Mouse (Mus musculus): ENCODE measurements around the gene Rnaset2b. TPM values are rescaled to one million over a fixed set of nuclear protein-coding genes. Genes with fewer than 3 reads are reported as not detected.
"Not testable (repeated sequence)": the region's sequence is repeated elsewhere in the genome, so short reads cannot be mapped to it uniquely, and the experiment has no call there.

The Rnaset2b gene
- polyA plus RNA-seq, 1 experiment from 2014 or later: 237 TPM

GRCm38 (mm10) chr17:7001790-7002585 lies 31.6 kb downstream of the Rnaset2b start:
- not testable (repeated sequence) for H3K4me1 ChIP-seq (ENCODE audit: control insufficient read depth, insufficient read depth, low read length); H3K9ac ChIP-seq (ENCODE audit: low read depth, low read length); H3K27me3 ChIP-seq (ENCODE audit: control insufficient read depth, insufficient read depth, low read length); H3K4me2 ChIP-seq; H3K36me3 ChIP-seq (ENCODE audit: control insufficient read depth, insufficient read depth, low read length); H3K27ac ChIP-seq (ENCODE audit: low read depth, low read length); H3K9me3 ChIP-seq (replicated peaks; ENCODE audit: control insufficient read depth, low read length); H3K4me3 ChIP-seq (ENCODE audit: low read depth, low read length); ATAC-seq (replicated peaks; ENCODE audit: insufficient number of reproducible peaks, low FRiP score, low TSS enrichment)
- WGBS (ENCODE audit: insufficient replicate concordance): 72% methylated on average over 7 of the region's 12 CpGs

- ATAC-seq (replicated peaks; ENCODE audit: insufficient number of reproducible peaks, low FRiP score, low TSS enrichment): peak; percentile 55; the same call in 1 of the 2 replicates
Observed at GRCm38 (mm10) chr17:7003392-7003791, 33.0 kb downstream of the Rnaset2b start.

GRCm38 (mm10) chr17:7005646-7006045 lies 35.2 kb downstream of the Rnaset2b start:
- H3K27me3 ChIP-seq (ENCODE audit: control insufficient read depth, insufficient read depth, low read length); H3K4me2 ChIP-seq; H3K9ac ChIP-seq (ENCODE audit: low read depth, low read length); ATAC-seq (replicated peaks; ENCODE audit: insufficient number of reproducible peaks, low FRiP score, low TSS enrichment); H3K4me3 ChIP-seq (ENCODE audit: low read depth, low read length); H3K4me1 ChIP-seq (ENCODE audit: control insufficient read depth, insufficient read depth, low read length); H3K27ac ChIP-seq (ENCODE audit: low read depth, low read length); H3K36me3 ChIP-seq (ENCODE audit: control insufficient read depth, insufficient read depth, low read length); H3K9me3 ChIP-seq (replicated peaks; ENCODE audit: control insufficient read depth, low read length): not testable (repeated sequence)
- WGBS (ENCODE audit: insufficient replicate concordance): 21% methylated on average over 3 of the region's 4 CpGs

More at GRCm38 (mm10) chr17:7003392-7003791, 33.0 kb downstream of the Rnaset2b start:
- H3K4me1 ChIP-seq (ENCODE audit: control insufficient read depth, insufficient read depth, low read length); H3K4me3 ChIP-seq (ENCODE audit: low read depth, low read length); H3K9me3 ChIP-seq (replicated peaks; ENCODE audit: control insufficient read depth, low read length); H3K27me3 ChIP-seq (ENCODE audit: control insufficient read depth, insufficient read depth, low read length); H3K27ac ChIP-seq (ENCODE audit: low read depth, low read length); H3K36me3 ChIP-seq (ENCODE audit: control insufficient read depth, insufficient read depth, low read length); H3K4me2 ChIP-seq; H3K9ac ChIP-seq (ENCODE audit: low read depth, low read length): not testable (repeated sequence)
- WGBS (ENCODE audit: insufficient replicate concordance): no CpG with 5 or more reads among the region's 3 CpGs

- not testable (repeated sequence) for H3K4me1 ChIP-seq (ENCODE audit: control insufficient read depth, insufficient read depth, low read length); ATAC-seq (replicated peaks; ENCODE audit: insufficient number of reproducible peaks, low FRiP score, low TSS enrichment); H3K4me2 ChIP-seq; H3K9ac ChIP-seq (ENCODE audit: low read depth, low read length); H3K9me3 ChIP-seq (replicated peaks; ENCODE audit: control insufficient read depth, low read length); H3K4me3 ChIP-seq (ENCODE audit: low read depth, low read length); H3K36me3 ChIP-seq (ENCODE audit: control insufficient read depth, insufficient read depth, low read length); H3K27ac ChIP-seq (ENCODE audit: low read depth, low read length); H3K27me3 ChIP-seq (ENCODE audit: control insufficient read depth, insufficient read depth, low read length)
Observed at GRCm38 (mm10) chr17:7008885-7009284, 38.5 kb downstream of the Rnaset2b start.

GRCm38 (mm10) chr17:7009440-7009839 lies 39.0 kb downstream of the Rnaset2b start:
- not testable (repeated sequence) for H3K4me3 ChIP-seq (ENCODE audit: low read depth, low read length); H3K27me3 ChIP-seq (ENCODE audit: control insufficient read depth, insufficient read depth, low read length); H3K36me3 ChIP-seq (ENCODE audit: control insufficient read depth, insufficient read depth, low read length); ATAC-seq (replicated peaks; ENCODE audit: insufficient number of reproducible peaks, low FRiP score, low TSS enrichment); H3K9ac ChIP-seq (ENCODE audit: low read depth, low read length); H3K27ac ChIP-seq (ENCODE audit: low read depth, low read length); H3K4me1 ChIP-seq (ENCODE audit: control insufficient read depth, insufficient read depth, low read length); H3K9me3 ChIP-seq (replicated peaks; ENCODE audit: control insufficient read depth, low read length); H3K4me2 ChIP-seq
- whole genome bisulfite sequencing (ENCODE audit: insufficient replicate concordance): no CpG with 5 or more reads among the region's 7 CpGs

- not testable (repeated sequence) for H3K27ac ChIP-seq (ENCODE audit: low read depth, low read length); H3K4me2 ChIP-seq; H3K27me3 ChIP-seq (ENCODE audit: control insufficient read depth, insufficient read depth, low read length); H3K9me3 ChIP-seq (replicated peaks; ENCODE audit: control insufficient read depth, low read length); H3K4me1 ChIP-seq (ENCODE audit: control insufficient read depth, insufficient read depth, low read length); ATAC-seq (replicated peaks; ENCODE audit: insufficient number of reproducible peaks, low FRiP score, low TSS enrichment); H3K36me3 ChIP-seq (ENCODE audit: control insufficient read depth, insufficient read depth, low read length); H3K4me3 ChIP-seq (ENCODE audit: low read depth, low read length); H3K9ac ChIP-seq (ENCODE audit: low read depth, low read length)
- 72% methylated on average over 4 of the region's 9 CpGs for WGBS (ENCODE audit: insufficient replicate concordance)
Observed at GRCm38 (mm10) chr17:7009901-7010300, 39.5 kb downstream of the Rnaset2b start.

GRCm38 (mm10) chr17:7014190-7014589 lies 43.8 kb downstream of the Rnaset2b start:
- not testable (repeated sequence) for H3K36me3 ChIP-seq (ENCODE audit: control insufficient read depth, insufficient read depth, low read length); H3K4me1 ChIP-seq (ENCODE audit: control insufficient read depth, insufficient read depth, low read length); H3K9me3 ChIP-seq (replicated peaks; ENCODE audit: control insufficient read depth, low read length); H3K27ac ChIP-seq (ENCODE audit: low read depth, low read length); H3K27me3 ChIP-seq (ENCODE audit: control insufficient read depth, insufficient read depth, low read length); H3K4me2 ChIP-seq; ATAC-seq (replicated peaks; ENCODE audit: insufficient number of reproducible peaks, low FRiP score, low TSS enrichment); H3K4me3 ChIP-seq (ENCODE audit: low read depth, low read length); H3K9ac ChIP-seq (ENCODE audit: low read depth, low read length)
- WGBS (ENCODE audit: insufficient replicate concordance): no CpG with 5 or more reads among the region's 1 CpGs

GRCm38 (mm10) chr17:7025257-7025656 lies 54.8 kb downstream of the Rnaset2b start, which contains the start of gene Gm1604a:
Gene Gm1604a (plus strand): TSS chr17:7025568.
- ATAC-seq (replicated peaks; ENCODE audit: insufficient number of reproducible peaks, low FRiP score, low TSS enrichment); H3K27me3 ChIP-seq (ENCODE audit: control insufficient read depth, insufficient read depth, low read length); H3K4me2 ChIP-seq: not testable (repeated sequence)

GRCm38 (mm10) chr17:7025764-7026346 lies 55.4 kb downstream of the Rnaset2b start:
- WGBS (ENCODE audit: insufficient replicate concordance): 60% methylated on average over 3 of the region's 14 CpGs
- H3K9me3 ChIP-seq (replicated peaks; ENCODE audit: control insufficient read depth, low read length); H3K4me2 ChIP-seq; H3K36me3 ChIP-seq (ENCODE audit: control insufficient read depth, insufficient read depth, low read length); H3K4me3 ChIP-seq (ENCODE audit: low read depth, low read length); H3K9ac ChIP-seq (ENCODE audit: low read depth, low read length); H3K27ac ChIP-seq (ENCODE audit: low read depth, low read length); H3K27me3 ChIP-seq (ENCODE audit: control insufficient read depth, insufficient read depth, low read length); ATAC-seq (replicated peaks; ENCODE audit: insufficient number of reproducible peaks, low FRiP score, low TSS enrichment); H3K4me1 ChIP-seq (ENCODE audit: control insufficient read depth, insufficient read depth, low read length): not testable (repeated sequence)

More at GRCm38 (mm10) chr17:7025257-7025656, 54.8 kb downstream of the Rnaset2b start, which contains the start of gene Gm1604a:
- H3K36me3 ChIP-seq (ENCODE audit: control insufficient read depth, insufficient read depth, low read length); H3K27ac ChIP-seq (ENCODE audit: low read depth, low read length); H3K9ac ChIP-seq (ENCODE audit: low read depth, low read length); H3K4me1 ChIP-seq (ENCODE audit: control insufficient read depth, insufficient read depth, low read length); H3K4me3 ChIP-seq (ENCODE audit: low read depth, low read length); H3K9me3 ChIP-seq (replicated peaks; ENCODE audit: control insufficient read depth, low read length): not testable (repeated sequence)
- WGBS (ENCODE audit: insufficient replicate concordance): 7% methylated on average over 5 of the region's 14 CpGs
